Mouse (Mus musculus) liver (tissue): ENCODE measurements around the gene Rhox11.
"Not testable (repeated sequence)": the region's sequence is repeated elsewhere in the genome, so short reads cannot be mapped to it uniquely, and the experiment has no call there.

Source experiments
- DNase-seq: peaks from one replicate; pipeline ENCODE4 v3.0.0-alpha.2; 2020; ENCODE audit warnings: mixed read lengths

Rhox11 gene

DNA sequence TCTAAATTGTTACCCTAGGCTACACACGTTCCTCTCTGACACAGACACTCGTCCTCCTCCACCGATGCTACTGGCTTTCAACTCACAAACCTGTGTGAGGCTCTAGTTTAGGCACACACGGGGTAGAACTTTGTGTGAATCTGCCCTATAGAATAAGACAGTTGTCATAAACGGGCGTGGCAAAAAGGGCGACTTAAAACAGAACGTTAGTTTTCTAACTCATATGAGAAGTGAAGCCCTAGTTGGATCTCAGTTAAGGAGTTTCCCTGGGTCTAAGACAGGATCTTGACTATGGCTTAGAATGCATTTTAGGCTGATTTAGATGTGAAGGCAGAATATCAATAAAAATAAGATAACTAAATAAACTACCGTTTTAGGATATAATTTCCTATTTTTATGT lies at the start of gene Rhox11:
Gene Rhox11 (minus strand): TSS at position 101 of the 400 bp plus-strand sequence.
- DNase-seq, result no peak

DNA sequence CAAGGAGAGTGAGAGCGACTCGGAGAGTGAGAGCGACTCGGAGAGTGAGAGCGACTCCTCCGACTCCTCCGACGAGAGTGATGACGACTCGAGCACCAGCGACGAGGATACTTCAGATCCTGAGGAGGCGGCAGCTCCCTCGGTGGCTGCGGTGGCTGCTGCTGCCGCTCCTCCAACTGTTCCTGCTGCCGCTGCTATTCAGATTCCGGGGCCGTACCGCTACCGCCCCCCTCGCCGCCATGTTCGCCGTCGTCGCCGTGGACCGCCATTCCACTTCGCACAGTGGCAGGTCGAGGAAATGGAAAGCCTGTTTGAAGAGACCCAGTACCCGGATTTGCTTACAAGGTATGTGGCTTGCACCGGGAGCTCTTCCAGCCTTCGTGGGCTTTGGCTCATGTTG lies 36.5 kb upstream of the Rhox11 start:
- DNase-seq, result no peak

DNA sequence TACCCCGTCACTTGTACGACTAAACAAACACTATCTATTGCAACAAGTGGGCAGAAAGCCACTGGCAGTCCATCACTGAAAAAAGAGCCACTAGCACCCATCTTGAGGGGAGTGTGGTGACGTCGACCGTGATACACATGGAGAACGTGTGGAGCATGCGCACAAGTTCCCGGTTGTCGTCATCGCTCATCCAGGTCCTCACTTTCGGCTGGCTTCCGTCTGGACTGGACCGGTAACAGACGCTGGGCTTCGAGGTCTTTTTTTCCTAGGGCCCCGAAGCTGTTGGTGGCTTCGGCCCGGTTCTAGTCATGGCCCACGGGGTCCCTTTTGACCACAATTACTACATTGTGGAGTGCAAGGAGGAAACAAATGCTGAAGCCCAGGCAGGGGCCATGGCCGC lies 36.0 kb upstream of the Rhox11 start, which contains the start of gene Rhox13:
Gene Rhox13 (plus strand): TSS at position 238 of the 400 bp plus-strand sequence.
- DNase-seq, result no peak

DNA sequence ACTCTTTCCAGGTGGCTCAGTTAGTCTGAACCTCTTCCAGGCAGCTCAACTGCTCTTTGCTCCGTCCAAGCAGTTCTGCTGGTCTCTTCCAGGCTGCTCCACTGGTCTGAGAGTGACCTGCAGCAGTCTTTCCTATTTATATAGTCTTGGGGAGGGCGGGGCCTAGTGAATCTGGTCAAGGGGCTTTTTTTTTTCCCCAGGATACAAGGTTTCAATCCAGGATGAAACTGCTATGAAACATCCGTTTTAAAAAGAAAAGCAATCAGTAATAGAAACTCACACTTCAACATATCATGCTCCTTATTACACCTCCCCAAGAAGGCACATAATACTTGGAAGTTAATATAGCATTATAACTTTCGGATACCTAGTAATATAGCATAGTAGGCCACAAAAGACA lies 25.9 kb upstream of the Rhox11 start, which contains the start of gene Rhox12:
Gene Rhox12 (minus strand): TSS at position 101 of the 400 bp plus-strand sequence.
- no peak for DNase-seq

DNA sequence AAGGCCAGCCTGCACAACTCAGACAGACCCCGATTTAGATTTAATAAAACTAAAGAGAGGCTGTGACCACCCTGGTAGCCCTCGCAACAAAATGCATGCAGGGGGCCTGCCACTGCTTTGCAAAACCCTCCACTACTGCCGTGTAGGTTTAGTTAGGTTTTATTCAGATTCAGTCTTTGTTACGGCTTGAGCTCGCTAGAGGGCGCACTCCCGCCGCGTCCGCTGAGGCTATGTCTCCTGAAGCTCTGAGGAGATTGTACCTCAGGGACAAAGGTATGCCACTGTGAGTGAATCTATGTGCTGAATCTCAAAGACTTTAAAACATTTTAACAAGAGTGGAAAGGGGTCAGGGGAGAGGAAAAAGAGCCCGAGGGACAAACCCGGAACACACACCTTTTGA lies 715 bp downstream of the Rhox11 start:
- DNase-seq, result peak; percentile 37

DNA sequence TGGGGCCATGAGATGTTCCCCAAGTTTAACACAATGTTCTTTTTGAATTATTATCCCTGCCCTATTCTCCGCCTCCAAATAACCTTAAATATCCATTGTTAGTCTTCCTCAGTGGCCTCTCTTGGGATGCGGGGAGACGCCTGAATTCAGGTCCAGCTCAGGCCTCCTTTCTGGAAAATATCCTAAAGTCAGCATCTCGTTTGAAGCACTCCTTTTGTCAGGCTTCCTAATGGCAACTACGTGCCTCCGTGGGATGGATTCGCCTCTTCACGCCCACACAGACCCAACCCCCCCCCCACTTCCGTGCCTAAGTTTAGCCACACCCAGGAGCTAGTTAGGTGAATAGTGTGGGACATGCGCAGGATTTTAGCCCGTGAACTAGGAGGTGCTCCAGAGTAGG lies 18.8 kb downstream of the Rhox11 start, which contains the start of gene Rhox10:
Gene Rhox10 (plus strand): TSS at position 301 of the 400 bp plus-strand sequence.
- no peak for DNase-seq

DNA sequence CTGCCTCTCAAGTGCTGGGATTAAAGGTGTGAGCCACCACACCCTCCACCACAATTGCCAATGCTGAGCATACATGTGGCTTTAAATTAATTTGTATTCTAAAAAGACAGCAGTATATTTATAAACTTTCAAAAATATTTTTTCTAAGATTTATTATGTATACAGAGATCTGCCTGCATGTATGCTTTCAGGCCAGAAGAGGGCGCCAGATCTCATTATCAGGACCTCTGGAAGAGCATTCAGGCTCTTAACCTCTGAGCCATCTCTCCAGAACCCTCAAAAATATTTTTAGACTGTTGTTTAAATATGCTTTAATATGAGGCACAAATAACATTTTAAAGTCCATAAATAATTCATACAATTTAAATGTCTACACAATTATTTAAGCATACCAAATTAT lies 23.4 kb downstream of the Rhox11 start:
- no peak for DNase-seq

DNA sequence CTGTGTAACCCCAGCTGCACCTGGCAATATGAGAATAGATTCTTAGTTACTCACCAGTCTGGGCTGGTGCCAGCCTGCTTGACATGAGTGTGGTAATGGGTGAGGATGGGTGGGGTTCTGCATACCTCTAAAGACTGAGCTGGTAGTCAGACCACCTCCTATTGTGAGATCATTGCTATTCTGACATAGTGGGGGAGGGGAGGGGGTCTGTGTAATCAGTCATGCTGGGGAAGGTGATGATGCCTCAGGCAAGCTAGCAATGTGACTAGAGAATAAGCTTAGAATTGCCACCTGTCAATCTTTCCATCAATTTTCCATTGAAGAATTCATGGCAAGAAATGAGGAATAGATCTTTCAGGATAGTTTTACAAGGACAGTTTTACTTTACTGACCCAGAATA lies 41.9 kb downstream of the Rhox11 start, which contains the start of gene Btg1-ps2:
Gene Btg1-ps2 (minus strand): TSS at position 101 of the 400 bp plus-strand sequence.
- DNase-seq, result not testable (repeated sequence)

DNA sequence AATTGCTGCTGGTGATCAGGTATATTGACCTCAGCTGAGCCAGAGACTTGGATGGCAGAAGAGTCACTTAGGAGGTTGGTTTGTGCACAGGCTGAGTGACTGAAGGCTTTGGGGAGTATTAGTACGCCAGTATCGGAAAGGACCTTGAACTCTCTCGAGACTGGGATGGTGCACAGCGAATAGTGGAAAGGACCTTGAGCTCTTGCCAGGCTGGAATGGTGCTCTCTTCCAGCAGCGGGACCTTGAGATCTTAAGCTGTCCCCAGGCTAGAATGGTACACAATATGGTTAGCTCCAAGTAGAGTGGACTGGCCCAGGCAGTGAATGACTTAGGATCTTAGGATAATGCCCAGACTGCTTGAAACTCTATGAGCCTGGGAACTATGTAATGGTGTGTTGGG lies 45.3 kb downstream of the Rhox11 start:
- DNase-seq, result no peak

DNA sequence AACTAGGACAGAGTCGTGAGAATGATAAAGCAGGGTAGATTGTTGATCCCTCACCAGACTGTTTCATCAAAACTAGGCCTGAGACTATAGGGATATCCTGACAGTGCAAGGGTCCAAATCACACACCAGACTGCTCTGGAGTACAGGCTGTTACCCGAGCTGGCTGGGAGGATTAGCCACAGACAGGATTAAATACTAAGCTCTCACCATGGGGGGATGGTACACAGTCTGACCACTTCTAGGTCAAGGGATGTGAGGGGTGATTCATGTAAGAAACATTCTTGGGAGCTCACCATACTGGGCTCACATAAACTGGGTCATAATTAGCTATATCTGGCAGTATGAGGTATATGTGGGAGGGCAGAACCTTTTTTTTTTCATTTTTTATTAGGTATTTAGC lies 51.1 kb downstream of the Rhox11 start:
- no peak for DNase-seq
